Mouse (Mus musculus): ENCODE results near the gene Cpn2.

The Cpn2 gene

GRCm38 (mm10) chr16:30280676-30281297, 13.5 kb upstream of the Cpn2 start:
- DNase-seq (ENCODE audit: low read depth, low spot score): peak; percentile 94

- no peak for DNase-seq (ENCODE audit: low read depth, low spot score)
Measured at GRCm38 (mm10) chr16:30278406-30278805, 11.1 kb upstream of the Cpn2 start.

GRCm38 (mm10) chr16:30275558-30276340, 8.4 kb upstream of the Cpn2 start:
- DNase-seq (ENCODE audit: low read depth, low spot score): no peak

- DNase-seq (ENCODE audit: low read depth, low spot score): no peak
Measured at GRCm38 (mm10) chr16:30273065-30273464, 5.8 kb upstream of the Cpn2 start.

- DNase-seq (ENCODE audit: low read depth, low spot score): no peak
Measured at GRCm38 (mm10) chr16:30271941-30272595, 4.8 kb upstream of the Cpn2 start.

GRCm38 (mm10) chr16:30271223-30271761, 4.0 kb upstream of the Cpn2 start:
- DNase-seq (ENCODE audit: low read depth, low spot score): no peak

GRCm38 (mm10) chr16:30266561-30266960, 738 bp downstream of the Cpn2 start:
- no peak for DNase-seq (ENCODE audit: low read depth, low spot score)

- DNase-seq (ENCODE audit: low read depth, low spot score): no peak
Measured at GRCm38 (mm10) chr16:30265611-30266010, 1.7 kb downstream of the Cpn2 start.

GRCm38 (mm10) chr16:30263156-30263555, 4.1 kb downstream of the Cpn2 start:
- DNase-seq (ENCODE audit: low read depth, low spot score): no peak

GRCm38 (mm10) chr16:30262664-30263063, 4.6 kb downstream of the Cpn2 start:
- peak; percentile 77 for DNase-seq (ENCODE audit: low read depth, low spot score)

- DNase-seq (ENCODE audit: low read depth, low spot score): no peak
Measured at GRCm38 (mm10) chr16:30262157-30262556, 5.1 kb downstream of the Cpn2 start.

- DNase-seq (ENCODE audit: low read depth, low spot score): no peak
Measured at GRCm38 (mm10) chr16:30261341-30261740, 6.0 kb downstream of the Cpn2 start.

- DNase-seq (ENCODE audit: low read depth, low spot score): no peak
Measured at GRCm38 (mm10) chr16:30260012-30260635, 7.2 kb downstream of the Cpn2 start.

- DNase-seq (ENCODE audit: low read depth, low spot score): no peak
Measured at GRCm38 (mm10) chr16:30259444-30259843, 7.9 kb downstream of the Cpn2 start.

GRCm38 (mm10) chr16:30258441-30258840, 8.9 kb downstream of the Cpn2 start:
- DNase-seq (ENCODE audit: low read depth, low spot score): no peak

- no peak for DNase-seq (ENCODE audit: low read depth, low spot score)
Measured at GRCm38 (mm10) chr16:30257718-30258117, 9.6 kb downstream of the Cpn2 start.

- no peak for DNase-seq (ENCODE audit: low read depth, low spot score)
Measured at GRCm38 (mm10) chr16:30255061-30255460, 12.2 kb downstream of the Cpn2 start.

- no peak for DNase-seq (ENCODE audit: low read depth, low spot score)
Measured at GRCm38 (mm10) chr16:30253900-30254299, 13.4 kb downstream of the Cpn2 start.

- DNase-seq (ENCODE audit: low read depth, low spot score): no peak
Measured at GRCm38 (mm10) chr16:30253374-30253773, 13.9 kb downstream of the Cpn2 start.

GRCm38 (mm10) chr16:30252003-30252418, 15.3 kb downstream of the Cpn2 start:
- peak; percentile 94 for DNase-seq (ENCODE audit: low read depth, low spot score)

GRCm38 (mm10) chr16:30244037-30244700, 23.1 kb downstream of the Cpn2 start:
- DNase-seq (ENCODE audit: low read depth, low spot score): no peak
